Mouse (Mus musculus) MEL (cell line): ENCODE results near the gene Kif4. TPM values are rescaled to one million over a fixed set of nuclear protein-coding genes. Genes with fewer than 3 reads are reported as not detected.

Experiments used
- DNase-seq: peaks from one replicate; pipeline ENCODE4 v3.0.0; 2011; ENCODE audit warnings: low read depth, low spot score
- H3K27ac ChIP-seq: 2 replicates; pipeline ENCODE4 v1.5.1; 2012; ENCODE audit warnings: low read depth, mild to moderate bottlenecking, control low read depth, low read length, moderate library complexity; ENCODE audit not compliant: control insufficient read depth
- H3K27me3 ChIP-seq, 2 experiments: fragments of 150-350 bp in 1 of 2; sonication (generic) in 1 of 2; 2 replicates each; pipeline ENCODE4 v1.6.1; 2012; ENCODE audit warnings: low read length in 2 of 2, mild to moderate bottlenecking in 2 of 2, improper control_type of control experiment in 1 of 2, moderate library complexity in 1 of 2; ENCODE audit not compliant: insufficient read depth in 2 of 2, control insufficient read depth in 1 of 2
- H3K36me3 ChIP-seq, 2 experiments: 2 replicates each; pipeline ENCODE4 v1.6.1; 2012 to 2014; ENCODE audit warnings: low read length in 2 of 2, improper control_type of control experiment in 1 of 2, inconsistent platforms in 1 of 2, mild to moderate bottlenecking in 1 of 2; ENCODE audit not compliant: insufficient read depth in 2 of 2, control insufficient read depth in 1 of 2
- H3K4me1 ChIP-seq, 2 experiments: fragments of 150-350 bp in 1 of 2; sonication (generic) in 1 of 2; 2 replicates each; pipeline ENCODE4 v1.6.1; 2012; ENCODE audit warnings: low read length in 2 of 2, improper control_type of control experiment in 1 of 2, mild to moderate bottlenecking in 1 of 2; ENCODE audit not compliant: insufficient read depth in 2 of 2, control insufficient read depth in 1 of 2
- H3K4me3 ChIP-seq, 2 experiments: fragments of 150-350 bp in 1 of 2; sonication (generic) in 1 of 2; 2 replicates each; pipeline ENCODE4 v1.5.1; 2012; ENCODE audit warnings: low read depth in 2 of 2, low read length in 2 of 2, mild to moderate bottlenecking in 2 of 2, moderate library complexity in 2 of 2, control low read depth in 1 of 2, improper control_type of control experiment in 1 of 2; ENCODE audit not compliant: control insufficient read depth in 1 of 2, insufficient read depth in 1 of 2
- H3K79me2 ChIP-seq: 2 replicates; pipeline ENCODE4 v1.6.1; 2012; ENCODE audit warnings: mild to moderate bottlenecking, low read length, moderate library complexity; ENCODE audit not compliant: control insufficient read depth, poor library complexity, insufficient read depth
- H3K9ac ChIP-seq: 2 replicates; pipeline ENCODE4 v1.6.1; 2012; ENCODE audit warnings: low read depth, mild to moderate bottlenecking, control low read depth, low read length, moderate library complexity; ENCODE audit not compliant: control insufficient read depth, poor library complexity, severe bottlenecking
- H3K9me3 ChIP-seq: fragments of 150-350 bp; sonication (generic); replicated peaks from 2 replicates; pipeline ENCODE4 v1.6.1; 2012; ENCODE audit warnings: mild to moderate bottlenecking, low read length, improper control_type of control experiment, moderate library complexity; ENCODE audit not compliant: insufficient read depth
- CHD2 ChIP-seq: IDR thresholded peaks from 2 replicates; pipeline ENCODE4 v1.6.1; 2011; ENCODE audit warnings: low read length, improper control_type of control experiment
- CTCF ChIP-seq, 3 experiments: IDR thresholded peaks in 2 of 3; conservative IDR thresholded peaks in 1 of 3; 2 replicates each; pipeline ENCODE4 v1.5.1; 2011 to 2012; ENCODE audit warnings: low read length in 3 of 3, low read depth in 2 of 3, mild to moderate bottlenecking in 2 of 3, improper control_type of control experiment in 1 of 3, inconsistent platforms in 1 of 3, mixed read lengths in 1 of 3, moderate library complexity in 1 of 3; ENCODE audit not compliant: control insufficient read depth in 1 of 3, insufficient read depth in 1 of 3, poor library complexity in 1 of 3, severe bottlenecking in 1 of 3
- E2F4 ChIP-seq: IDR thresholded peaks from 2 replicates; pipeline ENCODE4 v1.6.1; 2011; ENCODE audit warnings: low read depth, low read length, improper control_type of control experiment, borderline replicate concordance
- ELF1 ChIP-seq: IDR thresholded peaks from 2 replicates; pipeline ENCODE4 v1.6.1; 2014; ENCODE audit warnings: low read depth, mild to moderate bottlenecking, inconsistent platforms, low read length, improper control_type of control experiment, moderate library complexity
- EP300 ChIP-seq, 2 experiments: IDR thresholded peaks; 2 replicates each; pipeline ENCODE4 v1.6.1; 2011; ENCODE audit warnings: improper control_type of control experiment in 2 of 2, low read length in 2 of 2, low read depth in 1 of 2, mild to moderate bottlenecking in 1 of 2
- ETS1 ChIP-seq: IDR thresholded peaks from 2 replicates; pipeline ENCODE4 v1.6.1; 2012; ENCODE audit warnings: low read depth, mild to moderate bottlenecking, inconsistent platforms, low read length, improper control_type of control experiment, moderate library complexity
- GABPA ChIP-seq: IDR thresholded peaks from 2 replicates; pipeline ENCODE4 v1.6.1; 2012; ENCODE audit warnings: low read depth, mild to moderate bottlenecking, inconsistent platforms, low read length, improper control_type of control experiment, moderate library complexity
- HCFC1 ChIP-seq: IDR thresholded peaks from 2 replicates; pipeline ENCODE4 v1.6.1; 2012; ENCODE audit warnings: low read depth, mild to moderate bottlenecking, inconsistent platforms, low read length, improper control_type of control experiment, moderate library complexity
- MXI1 ChIP-seq: IDR thresholded peaks from 2 replicates; pipeline ENCODE4 v1.6.1; 2011; ENCODE audit warnings: mild to moderate bottlenecking, low read depth, low read length, improper control_type of control experiment
- NELFE ChIP-seq: IDR thresholded peaks from 2 replicates; pipeline ENCODE4 v1.6.1; 2011; ENCODE audit warnings: low read depth, low read length, improper control_type of control experiment
- POLR2A ChIP-seq, 2 experiments: IDR thresholded peaks; 2 replicates each; pipeline ENCODE4 v1.6.1; 2011 to 2012; ENCODE audit warnings: low read length in 2 of 2, mild to moderate bottlenecking in 2 of 2, control low read depth in 1 of 2, improper control_type of control experiment in 1 of 2, low read depth in 1 of 2, moderate library complexity in 1 of 2; ENCODE audit not compliant: control insufficient read depth in 1 of 2, insufficient read depth in 1 of 2, poor library complexity in 1 of 2
- POLR2AphosphoS5 ChIP-seq: IDR thresholded peaks from 2 replicates; pipeline ENCODE4 v1.6.1; 2012; ENCODE audit warnings: low read depth, borderline replicate concordance, mild to moderate bottlenecking, inconsistent platforms, low read length, moderate library complexity, mixed read lengths
- RCOR1 ChIP-seq: IDR thresholded peaks from 2 replicates; pipeline ENCODE4 v1.6.1; 2012; ENCODE audit warnings: low read depth, mild to moderate bottlenecking, inconsistent platforms, low read length, improper control_type of control experiment
- SIN3A ChIP-seq: IDR thresholded peaks from 2 replicates; pipeline ENCODE4 v1.6.1; 2012; ENCODE audit warnings: low read length, improper control_type of control experiment, inconsistent platforms
- SMC3 ChIP-seq: IDR thresholded peaks from 2 replicates; pipeline ENCODE4 v1.6.1; 2011; ENCODE audit warnings: low read depth, low read length, improper control_type of control experiment
- TBP ChIP-seq: IDR thresholded peaks from 2 replicates; pipeline ENCODE4 v1.8.0; 2011; ENCODE audit warnings: low read depth, low read length, improper control_type of control experiment
- TCF12 ChIP-seq: IDR thresholded peaks from 2 replicates; pipeline ENCODE4 v1.6.1; 2014; ENCODE audit warnings: low read depth, mild to moderate bottlenecking, inconsistent platforms, low read length, improper control_type of control experiment, moderate library complexity
- USF1 ChIP-seq: IDR thresholded peaks from 2 replicates; pipeline ENCODE4 v1.6.1; 2014; ENCODE audit warnings: low read depth, mild to moderate bottlenecking, inconsistent platforms, low read length, improper control_type of control experiment, moderate library complexity
- USF2 ChIP-seq, 2 experiments: IDR thresholded peaks; 2 replicates each; pipeline ENCODE4 v1.6.1; 2011 to 2012; ENCODE audit warnings: improper control_type of control experiment in 2 of 2, low read length in 2 of 2, borderline replicate concordance in 1 of 2, inconsistent platforms in 1 of 2, low read depth in 1 of 2, mild to moderate bottlenecking in 1 of 2; ENCODE audit not compliant: insufficient read depth in 1 of 2
- ZC3H11A ChIP-seq: IDR thresholded peaks from 2 replicates; pipeline ENCODE4 v1.6.1; 2012; ENCODE audit warnings: low read depth, mild to moderate bottlenecking, inconsistent platforms, low read length, improper control_type of control experiment
- ZMIZ1 ChIP-seq: IDR thresholded peaks from 2 replicates; pipeline ENCODE4 v1.6.1; 2012; ENCODE audit warnings: low read depth, mild to moderate bottlenecking, inconsistent platforms, low read length, improper control_type of control experiment, moderate library complexity
- ZNF384 ChIP-seq: IDR thresholded peaks from 2 replicates; pipeline ENCODE4 v1.6.1; 2012; ENCODE audit warnings: low read depth, mild to moderate bottlenecking, inconsistent platforms, low read length, improper control_type of control experiment
- polyA plus RNA-seq, 2 experiments: library from polyadenylated mRNA; stranded (reverse) in 1 of 2; unstranded in 1 of 2; fragments of >175 nt in 1 of 2; fragments of >200 nt in 1 of 2; gene quantifications; 2 replicates each; pipeline versions ENCODE4 v1.2.1 to v1.2.4; 2012; ENCODE audit warnings: low replicate concordance in 2 of 2, low read depth in 1 of 2; ENCODE audit not compliant: insufficient read length in 2 of 2, insufficient read depth in 1 of 2, missing spikeins in 1 of 2
- total RNA-seq: library from RNA; depleted of rRNA; stranded (reverse); fragments of 300-350 nt; gene quantifications from 2 replicates; pipeline ENCODE4 v1.2.3, GENCODE M21; 2012

Gene Kif4
- total and polyA plus RNA-seq, 3 experiments: 30.2 to 153 (median 35.2) TPM

- H3K4me1 ChIP-seq: no peaks in the 10 kb centered on the region
- no peak overlapping the region for H3K27ac ChIP-seq
- no peak for DNase-seq
- no peak overlapping the region for H3K9ac ChIP-seq
- no peaks in the 10 kb centered on the region; a peak in 1 of 4 replicates for H3K36me3 ChIP-seq
- H3K79me2 ChIP-seq: no peaks in the 10 kb centered on the region
- no peak overlapping the region for H3K4me3 ChIP-seq
- no peak for TF ChIP-seq TBP
- no peak for TF ChIP-seq POLR2A (IDR thresholded peaks at IDR 0.05; ENCODE audit: control insufficient read depth in 1 of 2, insufficient read depth in 1 of 2, low read depth in 1 of 2, low read length in 2 of 2, poor library complexity in 1 of 2)
- TF ChIP-seq GABPA: no peak
- TF ChIP-seq RCOR1: no peak
- TF ChIP-seq ZC3H11A: no peak
- no peak for TF ChIP-seq USF2 (IDR thresholded peaks at IDR 0.05; ENCODE audit: borderline replicate concordance in 1 of 2, insufficient read depth in 1 of 2, low read depth in 1 of 2, low read length in 2 of 2)
- TF ChIP-seq ETS1: no peak
- TF ChIP-seq HCFC1: no peak
- no peak for TF ChIP-seq ELF1
- TF ChIP-seq E2F4: no peak
- TF ChIP-seq TCF12: no peak
- TF ChIP-seq POLR2AphosphoS5: no peak
- no peak for TF ChIP-seq EP300 (IDR thresholded peaks at IDR 0.05; ENCODE audit: low read depth in 1 of 2, low read length in 2 of 2)
- no peak for TF ChIP-seq CTCF (IDR thresholded peaks at IDR 0.05 in 2 of 3, conservative IDR thresholded peaks at IDR 0.05 in 1 of 3; ENCODE audit: control insufficient read depth in 1 of 3, insufficient read depth in 1 of 3, low read depth in 2 of 3, low read length in 3 of 3, poor library complexity in 1 of 3, severe bottlenecking in 1 of 3)
- TF ChIP-seq SIN3A: no peak
- no peak for TF ChIP-seq NELFE
- no peak for TF ChIP-seq SMC3
- TF ChIP-seq USF1: no peak
- TF ChIP-seq CHD2: no peak
- TF ChIP-seq MXI1: no peak
- no peaks in the 10 kb centered on the region for H3K9me3 ChIP-seq
- H3K27me3 ChIP-seq: no peaks in the 10 kb centered on the region
These were observed 7.0 kb upstream of the Kif4 start for GRCm38 (mm10) chrX:100618488-100618887.

DNA sequence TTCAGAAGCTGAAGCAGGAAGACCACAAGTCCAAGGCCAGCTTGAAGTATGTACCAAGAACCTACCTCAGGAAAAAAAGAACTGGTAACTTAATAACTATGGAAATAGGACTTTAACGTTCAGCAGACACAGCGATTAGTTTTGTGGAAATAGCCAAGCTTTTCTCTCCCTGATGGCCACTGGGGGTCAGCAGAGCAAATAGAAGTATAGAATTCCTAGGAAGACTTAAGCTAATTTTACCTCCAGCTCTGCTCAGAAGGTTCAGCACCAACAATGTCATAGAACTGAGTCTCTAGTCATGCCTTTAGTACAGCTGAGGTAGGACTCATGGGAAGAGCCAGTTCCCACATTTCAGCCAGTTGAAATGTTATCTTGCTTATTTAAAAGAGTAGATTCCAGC is 4.2 kb upstream of the Kif4 start:
- Histone ChIP-seq H3K4me3 (no peak overlapping the region), H3K4me1 (peaks cover 0 to 3% of the 10 kb centered on the region in 2 experiments; a peak in 1 of 4 replicates), H3K79me2 (peaks cover 13% of the 10 kb centered on the region), H3K9ac (no peak overlapping the region), H3K27ac (no peak overlapping the region), H3K36me3 (peaks cover 0 to 5% of the 10 kb centered on the region in 2 experiments; a peak in 3 of 4 replicates), H3K27me3 (no peaks in the 10 kb centered on the region), H3K9me3 (no peaks in the 10 kb centered on the region)
- TF ChIP-seq ZNF384 (no peak), ZMIZ1 (no peak), CTCF (IDR thresholded peaks at IDR 0.05 in 2 of 3, conservative IDR thresholded peaks at IDR 0.05 in 1 of 3; ENCODE audit: control insufficient read depth in 1 of 3, insufficient read depth in 1 of 3, low read depth in 2 of 3, low read length in 3 of 3, poor library complexity in 1 of 3, severe bottlenecking in 1 of 3) (peak in 1 of 3 experiments; percentile 9; a peak in 1 of 6 replicates)
- no peak for DNase-seq
